Mouse (Mus musculus): ENCODE measurements around the gene Plk4. TPM values are rescaled to one million over a fixed set of nuclear protein-coding genes. Genes with fewer than 3 reads are reported as not detected.

The Plk4 gene
- 10 to 100 TPM; 18.9 to 20.0 TPM for polyA plus RNA-seq (2017; shearing (Covaris generic))

DNA sequence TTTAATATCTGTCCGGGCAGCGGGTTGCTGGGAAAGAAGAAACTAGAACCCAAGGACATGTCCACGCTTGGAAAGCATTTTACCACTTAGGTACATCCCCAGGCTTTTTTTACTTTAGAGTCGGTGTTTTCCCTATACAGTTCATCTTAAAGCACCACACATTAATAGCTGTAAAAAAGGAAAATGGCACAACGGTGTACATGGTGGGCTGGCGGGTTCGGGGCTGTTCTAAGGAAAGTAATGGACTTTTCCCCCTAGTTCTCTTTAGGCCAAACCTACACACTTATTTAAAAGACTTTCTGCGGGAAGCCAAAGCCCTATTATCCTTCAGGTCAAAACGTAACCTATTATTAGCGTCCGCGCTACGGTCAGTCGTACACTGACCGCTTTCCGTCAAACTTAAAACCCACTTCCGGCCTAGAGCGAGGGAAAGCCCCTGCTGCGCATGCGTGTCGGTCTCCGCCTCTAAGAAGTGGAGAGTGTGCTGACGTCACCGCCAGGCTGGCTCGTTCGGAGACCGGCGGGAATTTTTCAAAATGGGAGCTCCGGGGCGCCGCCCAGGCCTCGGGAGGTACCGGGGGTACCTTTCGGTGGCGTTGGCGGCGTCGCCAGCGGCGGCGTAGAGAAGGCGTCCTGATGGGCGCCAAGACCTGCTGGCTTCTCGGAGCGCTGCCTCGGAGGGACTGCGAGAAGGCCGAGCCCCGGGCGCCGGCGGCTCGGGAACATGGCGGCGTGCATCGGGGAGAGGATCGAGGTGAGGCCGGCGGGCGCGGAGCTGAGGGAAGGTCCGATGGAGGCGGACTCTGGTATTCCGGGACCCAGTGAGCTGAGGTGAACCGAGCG, at the start of gene Plk4:
Gene Plk4 (plus strand): TSS at position 490 of the 843 bp plus-strand sequence.

DNA sequence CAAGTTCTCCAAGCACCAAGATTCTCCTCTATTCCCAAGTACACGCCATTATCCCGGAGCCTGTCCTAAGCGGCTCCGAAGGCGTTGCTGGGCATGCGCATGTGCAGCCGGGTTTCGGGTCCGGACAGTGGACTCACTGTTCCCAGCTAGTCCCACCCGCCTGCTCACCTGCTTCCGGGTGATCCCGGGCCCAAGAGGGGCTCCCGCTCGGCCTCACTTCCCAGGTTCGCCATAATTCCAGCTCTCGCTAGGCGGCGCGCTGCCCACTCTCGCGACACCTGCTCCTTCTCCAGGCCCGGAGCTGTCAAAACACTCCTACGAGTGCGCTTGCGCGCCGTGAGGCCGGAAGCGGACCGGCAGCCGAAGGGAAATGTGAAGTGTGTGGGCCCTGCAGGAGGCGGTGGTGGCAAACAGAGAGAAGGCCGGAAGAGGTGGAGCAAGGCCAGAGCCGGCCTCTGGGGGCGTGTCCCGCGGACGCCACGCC, 46.7 kb downstream of the Plk4 start, which contains the start of gene Mfsd8:
Gene Mfsd8 (minus strand): TSS at position 414 of the 484 bp plus-strand sequence.

DNA sequence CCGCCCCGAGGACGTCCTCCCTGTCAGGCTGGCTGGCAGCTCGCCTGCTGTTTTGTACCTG, 47.0 kb downstream of the Plk4 start, which contains the start of gene Abhd18:
Gene Abhd18 (plus strand): TSS at position 14 of the 61 bp plus-strand sequence.

Other genes with a start within 250 kb of the Plk4 start
- gene Slc25a31, start 91.2 kb upstream of the Plk4 start, polyA plus RNA-seq (2017; shearing (Covaris generic)): not detected
- gene Hspa4l, start 55.5 kb upstream of the Plk4 start, polyA plus RNA-seq (2017; shearing (Covaris generic)): 10 to 100 TPM; 18.3 to 29.3 TPM
- gene Mfsd8, start 46.9 kb downstream of the Plk4 start, polyA plus RNA-seq (2017; shearing (Covaris generic)): 10 to 100 TPM; 14.0 to 17.0 TPM
- gene Abhd18, start 47.0 kb downstream of the Plk4 start, polyA plus RNA-seq (2017; shearing (Covaris generic)): 10 to 100 TPM; 12.8 to 13.6 TPM
- gene 1700034I23Rik, start 102.5 kb downstream of the Plk4 start, polyA plus RNA-seq (2017; shearing (Covaris generic)): 1 to 10 TPM in 1 of 2 experiments, under 1 TPM in 1; 0.29 to 1.0 TPM
- 10 to 100 TPM; 19.6 to 48.2 TPM for gene Larp1b, start 149.8 kb downstream of the Plk4 start, polyA plus RNA-seq (2017; shearing (Covaris generic))